Mouse (Mus musculus) NIH3T3 (cell line): ENCODE results near the gene Pf4.
"Not testable (repeated sequence)": the region's sequence is repeated elsewhere in the genome, so short reads cannot be mapped to it uniquely, and the experiment has no call there.

Experiments
- DNase-seq: peaks from one replicate; pipeline ENCODE4 v3.0.0-alpha.2; 2012; ENCODE audit warnings: low read depth

Pf4 gene

DNA sequence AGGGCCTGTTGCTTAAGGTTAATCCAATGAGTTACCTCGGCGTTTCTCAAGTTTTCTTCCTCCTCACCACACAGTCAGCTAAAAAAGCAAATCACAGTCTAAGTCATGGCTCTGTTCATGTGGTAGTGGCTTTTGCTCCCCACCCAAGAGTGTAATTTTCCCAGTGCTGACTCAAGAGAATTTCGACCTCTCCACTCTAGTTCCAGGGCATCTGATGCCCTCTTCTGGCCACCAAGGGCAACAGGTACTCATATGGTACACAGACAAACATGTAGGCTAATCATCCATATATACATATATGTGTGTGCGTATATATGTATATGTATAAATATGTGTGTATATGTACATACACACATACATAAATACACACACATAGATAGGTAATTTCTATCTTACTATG, 15.9 kb downstream of the Pf4 start:
- peak; percentile 44 for DNase-seq

DNA sequence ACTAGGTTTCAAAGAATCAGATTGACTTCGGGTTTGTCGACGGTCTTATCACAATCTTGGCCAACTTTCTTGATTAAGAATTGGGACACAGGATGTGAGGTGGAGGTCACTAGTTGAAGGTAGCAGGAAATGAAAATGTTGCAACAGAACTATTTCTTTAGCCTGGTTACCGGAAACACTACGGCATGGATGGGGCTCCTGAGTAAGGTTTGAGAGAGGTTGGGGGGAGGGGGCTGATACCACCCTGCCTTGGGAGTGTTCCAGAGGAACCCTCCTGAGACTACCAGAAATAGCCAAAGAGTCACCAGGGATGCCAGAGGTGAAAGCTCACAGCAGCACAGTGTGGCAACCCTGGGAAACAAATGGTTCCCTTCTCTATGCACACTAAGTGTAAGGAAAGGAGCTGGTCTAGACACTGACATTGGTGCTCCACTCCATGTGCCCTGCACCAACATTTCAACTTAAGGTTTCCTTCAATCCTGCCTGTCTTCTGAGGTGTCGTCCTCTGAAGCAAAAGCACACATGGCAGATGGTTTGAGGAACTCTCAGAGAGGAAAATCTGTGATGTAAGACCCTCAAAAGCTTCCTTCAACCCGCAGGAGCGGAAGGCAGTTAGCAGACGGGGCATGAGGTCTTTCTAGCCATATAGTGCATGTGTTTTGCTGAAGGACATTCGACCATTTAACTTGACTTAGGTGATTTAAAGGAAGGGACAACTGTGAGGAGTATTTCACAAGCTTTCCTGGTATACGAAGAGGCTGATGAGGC, 17.3 kb downstream of the Pf4 start:
- no peak for DNase-seq

DNA sequence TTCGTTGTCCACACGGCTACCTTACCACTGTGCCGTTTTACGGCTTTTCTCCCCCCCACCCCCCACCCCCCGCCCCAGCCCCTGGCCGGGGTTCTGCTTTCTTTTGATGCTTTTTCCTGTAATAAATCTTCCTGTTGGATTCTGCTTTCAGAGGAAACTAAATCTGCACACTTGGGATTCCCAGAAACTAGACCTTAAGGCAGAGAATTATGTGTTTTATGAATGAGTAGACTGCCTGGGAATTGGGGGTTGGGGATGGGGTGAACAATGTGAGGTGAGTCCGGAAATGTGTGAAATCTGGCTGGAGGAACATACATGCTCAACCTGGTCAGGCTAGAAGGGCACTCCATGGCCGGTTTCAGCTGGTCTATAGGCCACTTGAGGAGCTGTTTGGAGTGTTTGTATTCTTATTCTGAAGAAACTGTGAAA, 17.9 kb downstream of the Pf4 start:
- DNase-seq: no peak

DNA sequence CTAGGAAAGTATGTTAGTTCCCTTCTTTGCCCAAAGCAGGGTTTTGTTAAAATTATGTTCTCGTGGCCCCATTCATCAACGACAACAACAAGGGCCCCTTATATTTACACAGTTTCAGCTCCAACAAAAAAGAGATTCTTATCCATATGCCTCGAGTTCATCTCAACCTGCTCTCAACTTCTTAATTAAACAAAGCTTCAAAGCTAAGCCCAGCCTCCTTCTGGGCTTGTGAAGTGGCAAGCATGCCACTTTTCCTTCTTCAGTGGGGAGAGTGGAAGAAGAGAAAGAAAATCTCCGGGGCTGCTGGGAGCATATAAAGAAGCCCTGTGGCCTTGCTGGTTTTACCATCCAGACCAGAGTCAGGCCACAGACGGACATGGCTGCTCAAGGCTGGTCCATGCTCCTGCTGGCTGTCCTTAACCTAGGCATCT, 22.0 kb downstream of the Pf4 start, which contains the start of gene Cxcl15:
Gene Cxcl15, plus strand, starts transcription at position 340 of the 431 bp plus-strand sequence.
- DNase-seq: no peak

DNA sequence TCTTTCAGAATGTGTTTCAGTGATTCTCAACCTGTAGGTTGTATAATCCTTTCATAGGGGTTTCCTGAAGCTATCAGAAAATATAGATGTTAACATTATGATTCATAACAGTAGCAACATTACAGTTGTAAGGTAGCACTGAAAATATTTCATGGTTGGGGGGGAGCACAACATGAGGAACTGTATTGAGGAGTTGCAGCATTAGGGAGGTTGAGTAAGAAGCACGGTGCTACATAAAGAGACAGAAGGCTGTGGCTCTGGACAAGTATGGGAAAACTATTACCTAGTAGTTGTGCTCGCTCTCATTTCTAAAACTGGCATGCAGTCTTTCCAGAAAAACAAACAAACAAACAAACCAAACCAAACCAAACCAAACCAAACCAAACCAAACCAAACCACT, 23.2 kb downstream of the Pf4 start:
- not testable (repeated sequence) for DNase-seq

- DNase-seq: no peak
Measured at GRCm38 (mm10) chr5:90804574-90804973, 32.3 kb downstream of the Pf4 start.

- DNase-seq: peak; percentile 70
Measured at GRCm38 (mm10) chr5:90806050-90806449, 33.8 kb downstream of the Pf4 start.

- DNase-seq: peak; percentile 78
Measured at GRCm38 (mm10) chr5:90807176-90807950, 35.1 kb downstream of the Pf4 start.

DNA sequence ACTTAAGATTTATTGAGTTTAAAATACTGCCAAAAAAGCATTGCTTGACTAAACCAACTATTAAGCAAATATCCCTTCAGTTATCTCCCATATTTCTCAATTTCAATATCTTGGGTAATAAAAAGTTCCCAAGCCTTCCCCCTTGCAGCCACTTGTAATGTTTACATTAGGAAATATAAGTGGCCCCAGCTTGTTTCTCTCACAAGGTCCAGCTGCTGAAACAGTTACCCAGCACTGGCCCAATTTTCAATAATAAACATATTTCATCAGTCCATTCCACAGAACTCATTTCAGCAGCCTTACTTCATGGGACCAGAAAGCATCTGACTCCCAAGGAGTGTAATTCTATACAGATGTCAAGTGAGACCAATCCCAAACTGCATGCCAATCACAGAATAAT, 47.5 kb downstream of the Pf4 start:
- peak; percentile 78 for DNase-seq
